Mouse (Mus musculus): ENCODE data around the gene Mycbp.

Mycbp gene

GRCm38 (mm10) chr4:123904333-123905125, at the start of gene Mycbp:
TSS of gene Mycbp (plus strand) at chr4:123904832.
- in situ Hi-C loops (cut with MboI, MseI), result loop anchor here (5.0 to 25.0 kb wide), 5 partner anchors 152 to 1233 kb away; partner anchors contain the start of genes Akirin1 (in 1 of the 2), Ppie (in 1 of the 2) and Zc3h12a (in 1 of the 2)

- in situ Hi-C loops (cut with MboI, MseI), result no loop called here
These were observed 47.7 kb upstream of the Mycbp start for GRCm38 (mm10) chr4:123856888-123857287.

GRCm38 (mm10) chr4:123858090-123858489, 46.5 kb upstream of the Mycbp start:
- in situ Hi-C loops (cut with MboI, MseI), result no loop called here

GRCm38 (mm10) chr4:123859379-123859778, 45.3 kb upstream of the Mycbp start, which contains the start of gene 4933427I04Rik:
TSS of gene 4933427I04Rik (plus strand) at chr4:123859679.
- in situ Hi-C loops (cut with MboI, MseI), result no loop called here

GRCm38 (mm10) chr4:123859803-123860202, 44.8 kb upstream of the Mycbp start:
- in situ Hi-C loops (cut with MboI, MseI), result no loop called here

GRCm38 (mm10) chr4:123860621-123861020, 44.0 kb upstream of the Mycbp start:
- in situ Hi-C loops (cut with MboI, MseI), result no loop called here

GRCm38 (mm10) chr4:123893726-123894125, 10.9 kb upstream of the Mycbp start:
- in situ Hi-C loops (cut with MboI, MseI), result loop anchor here in 1 of 2 experiments (10.0 kb wide), 1 partner anchor 1129 kb away; no protein-coding TSS in a partner anchor

- in situ Hi-C loops (cut with MboI, MseI), result loop anchor here in 1 of 2 experiments (10.0 kb wide), 1 partner anchor 1129 kb away; no protein-coding TSS in a partner anchor
These were observed 10.3 kb upstream of the Mycbp start for GRCm38 (mm10) chr4:123894295-123894694.

- in situ Hi-C loops (cut with MboI, MseI), result loop anchor here in 1 of 2 experiments (10.0 kb wide), 1 partner anchor 1134 kb away; no protein-coding TSS in a partner anchor
These were observed 5.9 kb upstream of the Mycbp start for GRCm38 (mm10) chr4:123898696-123899095.

- in situ Hi-C loops (cut with MboI, MseI), result loop anchor here (5.0 to 25.0 kb wide), 5 partner anchors 151 to 1234 kb away; partner anchors contain the start of genes Akirin1 (in 1 of the 2), Ppie (in 1 of the 2) and Zc3h12a (in 1 of the 2)
These were observed 1.2 kb upstream of the Mycbp start for GRCm38 (mm10) chr4:123903432-123903831.

- in situ Hi-C loops (cut with MboI, MseI), result loop anchor here (25.0 kb wide), 4 partner anchors 318 to 1232 kb away; partner anchors contain the start of genes Ppie (in 1 of the 2) and Zc3h12a (in 1 of the 2)
These were observed 565 bp downstream of the Mycbp start for GRCm38 (mm10) chr4:123905126-123905668.

- in situ Hi-C loops (cut with MboI, MseI), result loop anchor here (25.0 kb wide), 4 partner anchors 324 to 1226 kb away; partner anchors contain the start of genes Ppie (in 1 of the 2) and Zc3h12a (in 1 of the 2)
These were observed 6.9 kb downstream of the Mycbp start for GRCm38 (mm10) chr4:123911503-123911902.

GRCm38 (mm10) chr4:123912431-123912830, 7.8 kb downstream of the Mycbp start:
- in situ Hi-C loops (cut with MboI, MseI), result loop anchor here (25.0 kb wide), 4 partner anchors 325 to 1225 kb away; partner anchors contain the start of genes Ppie (in 1 of the 2) and Zc3h12a (in 1 of the 2)

GRCm38 (mm10) chr4:123916748-123917547, 12.3 kb downstream of the Mycbp start, which contains the start of gene Rragc:
TSS of gene Rragc (plus strand) at chr4:123917446.
- in situ Hi-C loops (cut with MboI, MseI), result loop anchor here (5.0 to 25.0 kb wide), 6 partner anchors 330 to 1220 kb away; partner anchors contain the start of genes Zc3h12a (in 2 of the 2) and Ppie (in 1 of the 2)

GRCm38 (mm10) chr4:123917548-123918140, 13.0 kb downstream of the Mycbp start, which contains the start of gene 4930535I16Rik:
TSS of gene 4930535I16Rik (minus strand) at chr4:123918022.
- in situ Hi-C loops (cut with MboI, MseI), result loop anchor here (5.0 to 25.0 kb wide), 6 partner anchors 330 to 1220 kb away; partner anchors contain the start of genes Zc3h12a (in 2 of the 2) and Ppie (in 1 of the 2)

GRCm38 (mm10) chr4:123918851-123919250, 14.2 kb downstream of the Mycbp start:
- in situ Hi-C loops (cut with MboI, MseI), result loop anchor here (5.0 to 25.0 kb wide), 6 partner anchors 332 to 1218 kb away; partner anchors contain the start of genes Zc3h12a (in 2 of the 2) and Ppie (in 1 of the 2)

GRCm38 (mm10) chr4:123921055-123921565, 16.5 kb downstream of the Mycbp start:
- in situ Hi-C loops (cut with MboI, MseI), result loop anchor here (25.0 kb wide), 4 partner anchors 334 to 1216 kb away; partner anchors contain the start of genes Ppie (in 1 of the 2) and Zc3h12a (in 1 of the 2)

GRCm38 (mm10) chr4:123927961-123928360, 23.3 kb downstream of the Mycbp start:
- in situ Hi-C loops (cut with MboI, MseI), result no loop called here

- in situ Hi-C loops (cut with MboI, MseI), result loop anchor here in 1 of 2 experiments (10.0 kb wide), 1 partner anchor 755 kb away; no protein-coding TSS in a partner anchor
These were observed 25.4 kb downstream of the Mycbp start for GRCm38 (mm10) chr4:123929994-123930393.
